Mouse (Mus musculus) heart, postnatal 14 days (tissue): Measurements from ENCODE around the gene Gm6482. TPM values are rescaled to one million over a fixed set of nuclear protein-coding genes. Genes with fewer than 3 reads are reported as not detected.
"Not testable (repeated sequence)": the region's sequence is repeated elsewhere in the genome, so short reads cannot be mapped to it uniquely, and the experiment has no call there.

Experiments used
- DNase-seq, 2 experiments: peaks; one replicate each; pipeline ENCODE4 v3.0.0; 2021 to 2022
- intact Hi-C: fragments of 180-260 bp; cut with DNase I; formaldehyde crosslinking; loops from one replicate; pipeline ENCODE4 v1.15.1; 2025
- long read RNA-seq, 2 experiments: library from polyadenylated mRNA; stranded (forward); transcript quantifications; one replicate each; pipeline ENCODE4 v2.0.0; 2021
- total RNA-seq, 2 experiments: library from RNA; stranded (reverse); gene quantifications; 2 replicates each; pipeline ENCODE4 v1.2.3; 2021

The Gm6482 gene
- total RNA-seq: not detected
- long read RNA-seq, experiment 1: 0 reads
- long read RNA-seq, experiment 2: 0 reads

- DNase-seq, intact Hi-C loops: not testable (repeated sequence)
Measured at GRCm38 (mm10) chr14:41408181-41408580, at the start of gene Gm6482. TSS of gene Gm6482 (minus strand) at chr14:41408281.

DNA sequence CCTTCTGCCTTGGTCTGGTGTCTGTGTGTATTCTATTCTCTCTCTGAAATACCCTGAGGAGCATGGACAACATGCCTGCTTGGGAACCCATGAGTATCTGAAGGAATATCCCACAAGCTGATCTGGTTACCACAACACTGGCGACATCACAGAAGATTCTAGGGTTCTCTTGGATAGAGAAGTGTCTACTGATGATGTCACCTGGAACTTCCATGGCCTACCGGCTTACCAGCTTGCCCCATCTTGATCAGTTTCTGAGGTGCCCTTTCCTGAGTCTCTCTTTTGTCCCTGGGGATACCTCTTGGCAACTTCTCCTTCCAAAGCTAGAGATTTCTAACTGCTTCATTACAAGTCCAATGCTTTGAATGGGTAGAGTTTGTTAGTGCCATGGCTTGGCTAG, 45.3 kb upstream of the Gm6482 start, which contains the start of gene Gm7954:
Gene Gm7954 (minus strand): TSS at position 101 of the 400 bp plus-strand sequence.
- DNase-seq, intact Hi-C loops: not testable (repeated sequence)

GRCm38 (mm10) chr14:41425393-41426075, 17.5 kb upstream of the Gm6482 start:
- intact Hi-C loops: not testable (repeated sequence)
- DNase-seq: peak in 1 of 2 experiments; percentile 23

- intact Hi-C loops, DNase-seq: not testable (repeated sequence)
Measured at GRCm38 (mm10) chr14:41424694-41425093, 16.6 kb upstream of the Gm6482 start.

DNA sequence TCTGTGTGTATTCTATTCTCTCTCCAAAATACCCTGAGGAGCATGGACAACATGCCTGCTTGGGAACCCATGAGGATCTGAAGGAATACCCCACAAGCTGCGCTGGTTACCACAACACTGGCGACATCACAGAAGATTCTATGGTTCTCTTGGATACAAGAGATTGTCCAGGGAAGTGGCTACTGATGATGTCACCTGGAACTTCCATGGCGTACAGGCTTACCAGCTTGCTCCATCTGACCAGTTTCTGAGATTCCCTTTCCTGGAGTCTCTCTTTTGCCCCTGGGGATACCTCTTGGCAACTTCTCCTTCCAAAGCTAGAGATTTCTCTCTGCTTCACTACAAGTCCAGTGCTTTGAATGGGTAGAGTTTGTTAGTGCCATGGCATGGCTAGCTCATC, 21.8 kb downstream of the Gm6482 start, which contains the start of gene Gm7945:
Gene Gm7945 (minus strand): TSS at position 101 of the 400 bp plus-strand sequence.
- DNase-seq, intact Hi-C loops: not testable (repeated sequence)

Other genes starting within 250 kb of the Gm6482 start
- under 1 TPM in 1 of 2 experiments, not detected in 1; 0.86 TPM for gene Sftpd, start 223.1 kb downstream of the Gm6482 start, total RNA-seq
- not detected for gene Gm2832, start 129.5 kb downstream of the Gm6482 start, total RNA-seq
- gene Gm5798, start 59.7 kb downstream of the Gm6482 start, total RNA-seq: not detected
- gene Gm7945, start 21.9 kb downstream of the Gm6482 start, total RNA-seq: not detected
- not detected for gene Gm7954, start 45.2 kb upstream of the Gm6482 start, total RNA-seq
- not detected for gene Gm3486, start 81.2 kb upstream of the Gm6482 start, total RNA-seq
- not detected for gene Gm7970, start 147.3 kb upstream of the Gm6482 start, total RNA-seq
- not detected for gene 1700049E17Rik2, start 164.9 kb upstream of the Gm6482 start, total RNA-seq
- gene Gm3072, start 216.3 kb upstream of the Gm6482 start, total RNA-seq: not detected
- not detected for gene Gm3676, start 238.2 kb upstream of the Gm6482 start, total RNA-seq